Mouse (Mus musculus) heart, embryonic 16.5 days (tissue): ENCODE results near the gene Cdkn1b. TPM values are rescaled to one million over a fixed set of nuclear protein-coding genes. Genes with fewer than 3 reads are reported as not detected.

Source experiments
- ATAC-seq: fragments of 200-750 bp; cut with Nextera tagmentation; replicated peaks from 2 replicates; pipeline ENCODE4 v1.8.0; 2017; ENCODE audit warnings: moderate number of reproducible peaks; ENCODE audit not compliant: insufficient read depth, low FRiP score; ENCODE audit errors: extremely low read depth
- H3K27ac ChIP-seq: fragments of 300-500 bp; sonication (generic); 2 replicates; pipeline ENCODE4 v1.5.1; 2014; ENCODE audit warnings: mild to moderate bottlenecking, low read length, control low read depth, moderate library complexity
- H3K27me3 ChIP-seq: fragments of 300-500 bp; sonication (generic); 2 replicates; pipeline ENCODE4 v1.6.1; 2014; ENCODE audit warnings: low read length, mixed read lengths; ENCODE audit not compliant: control insufficient read depth, insufficient read depth
- H3K36me3 ChIP-seq: fragments of 300-500 bp; sonication (generic); 2 replicates; pipeline ENCODE4 v1.6.1; 2014; ENCODE audit not compliant: control insufficient read depth, insufficient read depth
- H3K4me1 ChIP-seq: fragments of 300-500 bp; sonication (generic); 2 replicates; pipeline ENCODE4 v1.6.1; 2014; ENCODE audit warnings: low read length, mixed read lengths; ENCODE audit not compliant: control insufficient read depth, insufficient read depth
- H3K4me2 ChIP-seq: fragments of 300-500 bp; sonication (generic); 2 replicates; pipeline ENCODE4 v1.6.1; 2014; ENCODE audit warnings: low read depth, mild to moderate bottlenecking, control low read depth, low read length
- H3K4me3 ChIP-seq: fragments of 300-500 bp; sonication (generic); 2 replicates; pipeline ENCODE4 v1.5.1; 2014; ENCODE audit warnings: mild to moderate bottlenecking, control low read depth, low read length
- H3K9ac ChIP-seq: fragments of 300-500 bp; sonication (generic); 2 replicates; pipeline ENCODE4 v1.6.1; 2014; ENCODE audit warnings: low read length, control low read depth
- H3K9me3 ChIP-seq: fragments of 300-500 bp; sonication (generic); replicated peaks from 2 replicates; pipeline ENCODE4 v1.6.1; 2016; ENCODE audit warnings: low read length; ENCODE audit not compliant: control insufficient read depth
- WGBS: fragments of 180-500 bp; shearing (Covaris S2); extraction: QIAGEN DNeasy Blood & Tissue Kit; methylation state at CpG from one replicate; pipeline ENCODE4 v1.1.7; 2014; 5-methylcytosine and 5-hydroxymethylcytosine counted together
- polyA plus RNA-seq: library from polyadenylated mRNA; unstranded; fragments of >200 nt; fragmentation: Nextera tagmentation; extraction: Ambion mirVana; gene quantifications from 2 replicates; pipeline ENCODE4 v1.2.1, GENCODE M21; 2015

The Cdkn1b gene
- polyA plus RNA-seq, 1 experiment from 2014 or later: 14.7 TPM

DNA sequence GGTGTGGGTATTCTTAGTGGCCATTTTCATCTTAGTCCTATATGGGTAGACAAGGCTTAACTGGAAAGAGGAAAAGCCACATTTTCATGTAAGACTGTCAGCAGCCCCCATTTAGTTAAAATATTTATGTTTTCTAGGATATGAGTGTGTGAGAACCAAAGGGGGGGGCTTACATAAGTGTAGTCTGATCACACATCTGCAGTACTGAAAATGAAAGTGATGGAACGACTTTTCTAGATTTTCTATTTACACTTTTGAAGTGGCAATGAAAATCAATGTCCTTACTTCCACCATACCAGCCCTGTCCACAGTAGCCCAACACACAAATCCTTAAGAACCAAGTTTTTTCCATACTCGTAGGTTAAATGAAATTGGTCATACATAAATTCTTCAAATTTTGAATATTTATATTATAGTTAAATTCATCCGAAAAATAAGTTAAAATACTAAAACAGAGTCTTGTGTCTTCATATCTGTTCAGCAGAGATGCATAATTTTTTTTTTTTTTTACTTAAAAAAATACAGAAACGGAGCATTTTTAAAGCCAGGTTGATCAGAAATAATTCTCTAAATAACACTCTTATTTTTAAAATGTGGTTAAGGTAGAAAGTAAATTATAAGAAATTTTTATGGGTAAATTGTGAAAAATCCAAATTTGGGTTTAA is 5.6 kb downstream of the Cdkn1b start:
- 66% methylated on average over 4 of the region's 4 CpGs for WGBS

DNA sequence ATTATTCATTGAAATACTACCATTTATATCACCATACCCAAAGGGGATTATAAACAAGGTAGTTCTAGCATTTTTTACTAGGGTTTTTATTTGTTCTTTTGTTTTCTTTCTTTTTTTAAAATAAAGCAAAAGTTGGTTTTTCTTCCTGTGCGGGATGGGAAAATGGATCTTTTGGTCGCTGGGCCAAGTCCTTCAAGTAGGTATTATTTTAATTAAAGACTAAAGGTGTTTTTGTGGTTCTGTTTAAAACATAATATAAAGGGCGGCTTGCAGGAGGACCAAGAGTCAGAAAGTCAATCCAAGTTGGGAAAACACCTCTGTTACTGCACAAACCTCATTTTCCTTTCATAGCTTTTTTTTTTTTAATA is 6.1 kb downstream of the Cdkn1b start:
- ATAC-seq: no peak
- peak overlapping the region; percentile 96 for H3K27ac ChIP-seq
- no peaks in the 10 kb centered on the region for H3K9me3 ChIP-seq
- WGBS: 39% methylated on average over 3 of the region's 3 CpGs
- H3K27me3 ChIP-seq: no peaks in the 10 kb centered on the region
- H3K4me1 ChIP-seq: peaks cover 38% of the 10 kb centered on the region
- peak overlapping the region; percentile 81 for H3K9ac ChIP-seq
- H3K36me3 ChIP-seq: peaks cover 3% of the 10 kb centered on the region; the same call in 1 of the 2 replicates
- peak overlapping the region; percentile 55 for H3K4me3 ChIP-seq
- H3K4me2 ChIP-seq: peak overlapping the region; percentile 87

More for the DNA sequence above, 5.6 kb downstream of the Cdkn1b start:
- peak overlapping the region; percentile 15; the same call in 1 of the 2 replicates for H3K9ac ChIP-seq
- H3K9me3 ChIP-seq: no peaks in the 10 kb centered on the region
- no peak overlapping the region for H3K27ac ChIP-seq
- H3K4me1 ChIP-seq: peaks cover 34% of the 10 kb centered on the region
- peaks cover 3% of the 10 kb centered on the region; the same call in 1 of the 2 replicates for H3K36me3 ChIP-seq
- no peak overlapping the region for H3K4me3 ChIP-seq
- ATAC-seq: no peak
- peak overlapping the region; percentile 41; the same call in 1 of the 2 replicates for H3K4me2 ChIP-seq
- H3K27me3 ChIP-seq: no peaks in the 10 kb centered on the region

DNA sequence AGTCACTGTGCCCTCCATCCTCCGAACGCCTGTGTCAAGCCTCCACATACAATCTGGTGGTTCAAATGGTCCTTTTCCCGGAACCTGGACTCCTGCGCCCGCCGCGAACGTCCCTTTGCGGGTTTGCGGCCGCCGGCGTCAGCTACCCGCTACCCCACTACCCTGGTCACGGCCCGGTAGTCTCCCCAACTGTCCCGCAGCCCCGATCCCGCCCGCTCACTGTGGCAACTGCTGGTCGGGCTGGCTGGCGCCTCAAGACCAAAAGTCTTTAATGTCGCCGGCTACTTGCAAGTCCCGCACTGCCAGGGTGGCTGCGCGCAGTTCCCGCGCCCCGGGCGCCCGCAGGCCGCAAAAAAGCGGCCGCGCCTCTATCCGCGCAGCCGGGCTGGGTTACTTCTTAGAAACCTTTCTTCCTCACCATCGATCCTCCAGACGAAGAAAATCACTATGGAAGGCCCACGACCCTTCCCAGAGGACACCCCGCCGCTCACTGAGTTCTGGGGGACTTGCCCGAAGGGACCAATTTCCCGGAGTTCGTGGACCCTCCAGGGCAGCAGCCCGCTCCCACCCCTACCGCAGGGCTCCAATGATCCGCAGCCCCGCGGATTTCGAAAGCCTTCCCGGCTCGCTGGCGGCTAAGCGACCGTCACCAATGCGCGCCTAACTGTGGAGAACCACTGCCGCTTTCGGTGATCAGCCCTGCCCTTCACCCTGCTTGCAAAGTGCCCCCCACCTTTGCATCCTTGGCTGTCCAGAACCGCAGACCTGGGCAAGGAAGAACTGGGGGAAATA is 6.8 kb downstream of the Cdkn1b start:
- under 1% methylated on average over 63 of the region's 63 CpGs for WGBS
- Histone ChIP-seq H3K4me1 (peaks cover 40% of the 10 kb centered on the region), H3K4me2 (peak overlapping the region; percentile 87), H3K27me3 (no peaks in the 10 kb centered on the region), H3K9ac (peak overlapping the region; percentile 81), H3K27ac (peak overlapping the region; percentile 96), H3K9me3 (no peaks in the 10 kb centered on the region), H3K4me3 (peak overlapping the region; percentile 55), H3K36me3 (peaks cover 3% of the 10 kb centered on the region; the same call in 1 of the 2 replicates)
- ATAC-seq: peak; percentile 16; the same call in 1 of the 2 replicates

GRCm38 (mm10) chr6:134927595-134928095 is 7.4 kb downstream of the Cdkn1b start:
- no peak for ATAC-seq
- peaks cover 3% of the 10 kb centered on the region; the same call in 1 of the 2 replicates for H3K36me3 ChIP-seq
- peak overlapping the region; percentile 81 for H3K9ac ChIP-seq
- under 1% methylated on average over 13 of the region's 13 CpGs for WGBS
- peak overlapping the region; percentile 55 for H3K4me3 ChIP-seq
- H3K4me1 ChIP-seq: peaks cover 34% of the 10 kb centered on the region
- H3K27me3 ChIP-seq: no peaks in the 10 kb centered on the region
- H3K9me3 ChIP-seq: no peaks in the 10 kb centered on the region
- H3K4me2 ChIP-seq: peak overlapping the region; percentile 87
- peak overlapping the region; percentile 96 for H3K27ac ChIP-seq

DNA sequence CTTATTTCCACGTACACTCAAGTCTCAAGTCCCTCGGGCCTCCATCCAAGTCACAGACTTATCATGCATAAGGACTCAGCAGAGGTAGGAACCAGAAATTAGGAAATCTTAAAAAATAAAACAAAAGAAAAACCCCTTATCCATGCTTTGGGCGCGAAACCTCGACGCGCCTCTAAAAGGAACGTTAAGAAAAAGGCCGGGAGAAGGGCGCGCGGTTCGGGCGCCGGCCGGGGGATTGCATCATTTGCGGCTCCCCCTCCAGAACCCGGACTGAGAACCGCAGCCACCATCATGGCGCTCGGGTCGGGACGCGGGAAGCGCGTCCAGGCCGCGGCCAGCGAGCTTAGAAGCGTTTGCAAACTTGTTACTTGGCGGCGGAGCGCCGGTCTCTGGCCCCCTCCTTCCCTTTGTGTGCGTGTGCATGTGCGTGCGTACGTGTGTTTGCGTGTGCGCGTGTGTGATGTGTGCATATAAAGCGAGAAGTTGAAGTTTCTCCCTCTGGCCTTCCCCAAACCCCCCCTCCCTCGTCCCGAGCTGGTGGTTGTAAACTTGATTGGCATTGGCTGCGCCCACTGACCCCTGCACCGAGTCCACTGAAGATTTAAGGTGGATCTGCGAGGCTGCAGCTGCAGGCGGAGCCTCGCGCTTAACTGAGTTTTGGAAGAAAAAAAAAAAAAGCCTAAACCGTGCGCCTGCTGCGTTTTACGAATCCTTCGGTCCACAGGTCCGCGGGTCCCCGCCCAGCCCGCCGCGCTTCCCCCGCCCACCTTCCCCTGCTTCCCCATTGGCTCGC is 8.1 kb downstream of the Cdkn1b start:
- ATAC-seq: peak; percentile 89
- no peaks in the 10 kb centered on the region for H3K9me3 ChIP-seq
- peak overlapping the region; percentile 81 for H3K9ac ChIP-seq
- H3K4me1 ChIP-seq: peaks cover 37% of the 10 kb centered on the region
- WGBS: under 1% methylated on average over 63 of the region's 63 CpGs
- H3K4me2 ChIP-seq: peak overlapping the region; percentile 87
- peaks cover 3% of the 10 kb centered on the region; the same call in 1 of the 2 replicates for H3K36me3 ChIP-seq
- H3K4me3 ChIP-seq: peak overlapping the region; percentile 55
- no peaks in the 10 kb centered on the region for H3K27me3 ChIP-seq
- H3K27ac ChIP-seq: peak overlapping the region; percentile 96

DNA sequence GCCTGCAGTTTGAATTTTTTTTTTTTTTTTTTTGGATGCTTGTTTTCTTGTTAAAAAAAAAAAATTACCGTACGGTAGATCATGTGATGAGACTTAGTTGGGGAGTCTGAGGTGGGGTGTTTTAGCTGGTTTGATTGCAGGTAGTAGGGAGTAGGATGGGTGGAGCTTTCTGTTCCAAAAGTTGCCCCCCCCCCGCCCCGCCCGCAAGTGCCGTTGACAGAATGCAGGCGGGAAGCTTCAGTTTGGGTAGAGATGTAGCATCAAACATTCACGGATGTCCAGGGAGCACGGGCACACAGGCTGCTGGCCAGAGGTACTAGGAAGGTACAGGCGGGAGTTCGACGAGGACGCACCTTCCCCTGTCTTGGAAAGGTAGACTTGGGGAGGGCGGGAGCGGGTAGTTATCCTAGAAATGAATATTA is 8.7 kb downstream of the Cdkn1b start:
- Histone ChIP-seq H3K27ac (peak overlapping the region; percentile 96), H3K27me3 (no peaks in the 10 kb centered on the region), H3K4me1 (peaks cover 33% of the 10 kb centered on the region), H3K9me3 (no peaks in the 10 kb centered on the region), H3K4me2 (peak overlapping the region; percentile 87), H3K36me3 (no peaks in the 10 kb centered on the region), H3K4me3 (peak overlapping the region; percentile 55), H3K9ac (peak overlapping the region; percentile 83)
- 0% methylated on average over 15 of the region's 15 CpGs for WGBS
- peak; percentile 10 for ATAC-seq

- Histone ChIP-seq H3K36me3 (no peaks in the 10 kb centered on the region), H3K4me2 (peak overlapping the region; percentile 61), H3K9ac (peak overlapping the region; percentile 73), H3K27me3 (no peaks in the 10 kb centered on the region), H3K9me3 (no peaks in the 10 kb centered on the region), H3K4me3 (peak overlapping the region; percentile 56), H3K4me1 (peaks cover 32% of the 10 kb centered on the region), H3K27ac (peak overlapping the region; percentile 59)
- WGBS: 30% methylated on average over 4 of the region's 4 CpGs
- ATAC-seq: no peak
Observed at GRCm38 (mm10) chr6:134929926-134930325, 9.7 kb downstream of the Cdkn1b start.

DNA sequence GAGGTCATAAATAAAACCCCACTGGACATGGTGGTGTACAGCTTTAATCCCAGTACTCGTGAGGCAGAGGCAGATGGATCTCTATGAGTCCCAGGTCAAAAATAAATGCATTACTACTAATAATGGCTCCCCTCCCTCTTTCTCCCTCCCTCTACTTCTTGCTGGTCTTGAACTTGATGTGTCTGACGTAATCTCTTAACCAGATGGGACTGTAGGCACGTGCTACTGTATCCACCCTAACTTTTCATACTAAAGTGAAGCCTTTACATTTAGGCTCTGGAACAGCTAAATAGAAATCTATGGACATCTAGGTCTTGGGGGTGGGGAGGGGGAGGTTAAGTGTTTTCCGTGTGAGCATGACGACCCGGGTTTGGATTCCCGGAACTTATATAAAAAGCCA is 10.2 kb downstream of the Cdkn1b start:
- Histone ChIP-seq H3K9me3 (no peaks in the 10 kb centered on the region), H3K36me3 (no peaks in the 10 kb centered on the region), H3K4me3 (peak overlapping the region; percentile 56), H3K27me3 (no peaks in the 10 kb centered on the region), H3K4me1 (peaks cover 30% of the 10 kb centered on the region), H3K27ac (peak overlapping the region; percentile 59; the same call in 1 of the 2 replicates), H3K4me2 (peak overlapping the region; percentile 61), H3K9ac (peak overlapping the region; percentile 73)
- no peak for ATAC-seq
- WGBS: 77% methylated on average over 7 of the region's 7 CpGs
